Mouse (Mus musculus): ENCODE data around the gene Lsm12.

The Lsm12 gene

GRCm38 (mm10) chr11:102184646-102185495, at the start of gene Lsm12:
Gene Lsm12 (minus strand): TSS chr11:102185296.
- DNase-seq (ENCODE audit: low spot score), result peak; percentile 91

- DNase-seq (ENCODE audit: low spot score), result peak; percentile 98
Observed at GRCm38 (mm10) chr11:102230006-102230741, 45.1 kb upstream of the Lsm12 start, which contains the start of gene Hdac5. Gene Hdac5 (minus strand): TSS chr11:102230166.

- no peak for DNase-seq (ENCODE audit: low spot score)
Observed at GRCm38 (mm10) chr11:102229331-102229953, 44.3 kb upstream of the Lsm12 start.

GRCm38 (mm10) chr11:102228646-102229268, 43.7 kb upstream of the Lsm12 start:
- DNase-seq (ENCODE audit: low spot score), result no peak

DNA sequence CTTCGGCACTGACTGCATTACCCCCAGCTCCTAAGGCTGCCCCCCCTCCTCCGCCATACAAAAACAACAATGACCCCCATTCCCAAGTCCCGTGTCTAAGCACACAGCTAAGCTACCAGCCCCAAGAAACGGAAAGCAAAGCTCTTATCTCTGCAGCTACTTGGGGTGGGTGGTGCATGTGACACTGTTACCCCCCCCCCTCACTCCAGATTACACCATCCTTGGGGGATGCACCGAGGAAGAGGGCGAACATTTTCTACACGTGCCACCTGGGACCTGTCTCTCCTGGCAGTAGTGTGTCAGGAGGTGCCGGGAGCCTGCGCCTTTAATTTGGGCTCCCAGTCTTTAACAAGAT, 43.1 kb upstream of the Lsm12 start:
- no peak for DNase-seq (ENCODE audit: low spot score)

- DNase-seq (ENCODE audit: low spot score), result no peak
Observed at GRCm38 (mm10) chr11:102227270-102228190, 42.4 kb upstream of the Lsm12 start.

DNA sequence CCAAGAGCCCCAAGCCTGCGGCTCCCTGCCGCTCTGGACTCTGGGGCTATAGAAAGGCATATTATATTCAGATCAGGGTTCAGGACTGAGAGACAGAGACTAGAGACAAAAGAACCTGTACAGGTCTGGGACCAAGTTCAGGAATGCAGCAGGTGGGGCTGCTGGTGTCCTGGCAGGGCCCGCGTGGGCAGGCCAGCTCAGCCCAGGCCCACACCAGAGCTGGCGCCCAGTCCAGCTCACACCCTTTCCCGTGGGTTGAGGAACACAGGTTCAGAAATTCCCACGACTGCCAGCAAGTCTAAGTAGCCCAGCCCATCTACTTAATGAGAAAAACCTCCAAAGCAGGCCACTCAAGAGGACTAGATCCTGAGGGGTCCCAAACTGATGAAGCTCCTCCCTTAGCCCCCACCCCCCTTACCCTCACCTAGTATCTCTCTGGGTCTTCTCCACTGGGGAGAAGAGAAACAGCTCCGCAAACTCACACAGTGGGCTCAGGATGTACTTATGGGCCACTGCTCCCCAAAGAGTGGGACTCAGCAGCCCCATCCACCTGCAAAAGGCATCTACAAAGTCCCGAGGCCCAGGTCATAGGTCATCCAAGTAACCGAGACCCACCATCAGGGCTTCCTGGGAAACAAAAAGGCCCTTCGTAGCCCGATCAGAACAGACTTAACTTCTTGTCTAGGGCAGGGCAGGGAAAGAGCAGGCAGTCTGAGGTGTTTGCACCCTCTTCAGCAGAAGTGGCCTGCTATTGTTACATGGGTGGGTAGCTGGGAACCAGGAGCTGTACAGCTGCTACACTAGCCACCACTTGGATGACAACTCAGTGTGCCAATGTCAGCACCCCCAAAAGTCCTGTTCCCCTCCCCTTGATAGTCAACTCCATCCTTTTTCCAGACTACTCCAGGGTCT, 41.2 kb upstream of the Lsm12 start:
- DNase-seq (ENCODE audit: low spot score), result no peak

GRCm38 (mm10) chr11:102225221-102225620, 40.1 kb upstream of the Lsm12 start:
- DNase-seq (ENCODE audit: low spot score), result no peak

- no peak for DNase-seq (ENCODE audit: low spot score)
Observed at GRCm38 (mm10) chr11:102224686-102225085, 39.6 kb upstream of the Lsm12 start.

GRCm38 (mm10) chr11:102223166-102223565, 38.1 kb upstream of the Lsm12 start:
- DNase-seq (ENCODE audit: low spot score), result peak; percentile 62

GRCm38 (mm10) chr11:102221954-102222351, 36.9 kb upstream of the Lsm12 start:
- no peak for DNase-seq (ENCODE audit: low spot score)

DNA sequence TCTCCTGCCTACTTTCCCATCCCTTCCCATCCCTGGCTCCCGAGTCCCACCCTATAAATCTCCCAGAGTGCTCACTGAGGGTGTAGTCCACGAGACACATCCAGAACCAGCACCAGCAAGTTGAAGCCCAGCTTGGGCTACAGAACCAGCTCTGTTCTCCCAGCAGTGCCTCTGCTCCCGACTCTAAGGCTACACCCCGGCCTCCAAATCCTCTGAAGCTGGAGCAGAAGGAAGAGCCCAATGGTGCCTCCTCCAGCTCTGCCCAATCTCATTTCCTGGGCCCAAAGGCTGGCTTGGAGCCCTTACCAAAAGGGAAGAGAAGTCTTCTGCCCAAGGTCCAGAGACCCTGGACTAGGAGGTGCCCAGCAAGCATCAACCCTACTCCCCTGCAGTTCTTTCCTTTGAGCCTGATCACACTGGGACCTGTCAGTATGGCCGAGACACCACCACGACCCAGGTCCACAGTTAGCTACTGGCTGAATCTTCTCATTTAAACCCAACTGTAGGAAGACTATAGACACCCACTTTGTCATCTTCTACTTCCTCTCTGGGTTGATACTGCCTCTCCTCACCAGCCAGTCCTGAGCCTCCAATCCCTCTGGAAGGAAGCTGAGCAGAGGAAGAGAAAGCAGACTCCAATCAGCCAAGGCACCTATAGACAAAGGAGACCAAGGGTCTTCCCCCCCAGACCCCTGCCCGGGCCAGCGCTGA, 36.3 kb upstream of the Lsm12 start:
- no peak for DNase-seq (ENCODE audit: low spot score)

GRCm38 (mm10) chr11:102220451-102220850, 35.4 kb upstream of the Lsm12 start:
- no peak for DNase-seq (ENCODE audit: low spot score)

DNA sequence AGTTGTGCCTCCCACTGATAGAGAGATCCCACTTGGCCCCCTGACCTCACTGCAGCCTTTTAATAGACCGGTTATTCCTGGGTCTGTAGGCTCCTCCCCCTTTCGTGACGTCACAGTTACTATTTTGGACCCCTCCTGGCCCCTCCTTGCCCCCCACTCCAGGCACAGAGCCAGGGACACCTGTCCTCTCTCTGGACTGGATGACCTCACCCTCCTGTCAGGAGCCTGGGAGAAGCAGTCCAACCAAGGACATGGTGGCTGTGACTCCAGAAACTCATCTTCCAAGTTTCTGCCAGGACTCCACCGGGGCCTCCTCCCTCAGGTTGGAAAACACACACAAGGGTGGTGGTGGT, 34.9 kb upstream of the Lsm12 start:
- DNase-seq (ENCODE audit: low spot score), result no peak

GRCm38 (mm10) chr11:102219247-102219993, 34.3 kb upstream of the Lsm12 start:
- no peak for DNase-seq (ENCODE audit: low spot score)

DNA sequence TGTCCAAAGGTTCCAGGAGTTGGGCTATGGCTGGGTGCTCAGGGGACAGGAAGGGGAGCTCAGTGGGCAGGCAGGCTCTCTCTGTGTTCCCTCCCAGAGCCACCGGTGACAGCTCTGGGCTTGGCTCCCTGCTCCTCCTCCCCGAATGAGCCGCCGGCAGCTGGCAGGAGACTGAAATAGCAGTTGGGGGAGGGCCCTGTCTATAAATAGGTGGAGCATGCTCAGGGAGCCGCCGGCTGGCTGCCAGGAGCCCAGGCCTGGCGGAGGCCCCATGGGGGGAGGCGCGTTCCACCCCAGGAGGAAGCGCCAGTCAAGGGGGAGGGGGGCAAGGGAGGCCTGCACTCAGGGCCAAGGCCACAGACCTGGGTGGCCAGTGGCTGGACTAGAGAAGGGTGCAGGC, 33.7 kb upstream of the Lsm12 start:
- DNase-seq (ENCODE audit: low spot score), result peak; percentile 92

- no peak for DNase-seq (ENCODE audit: low spot score)
Observed at GRCm38 (mm10) chr11:102217876-102218430, 32.9 kb upstream of the Lsm12 start.

DNA sequence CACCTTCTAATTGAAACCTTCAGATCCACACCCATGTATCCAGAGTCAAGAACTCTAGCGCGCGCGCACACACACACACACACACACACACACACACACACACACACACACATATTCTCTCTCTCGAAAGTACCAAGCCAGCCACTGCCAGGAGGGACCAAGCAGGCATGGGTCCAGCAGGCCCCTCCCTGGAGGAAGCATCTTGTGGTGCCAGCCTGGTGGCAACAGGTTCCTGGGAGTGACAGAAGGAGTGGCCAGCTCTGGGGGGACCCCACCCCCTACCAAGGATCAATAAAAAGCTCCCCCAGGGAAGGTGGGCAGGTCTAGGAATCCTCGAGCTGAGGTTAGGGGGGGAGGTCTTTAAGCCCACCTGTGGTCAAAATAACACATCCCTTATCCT, 32.3 kb upstream of the Lsm12 start:
- DNase-seq (ENCODE audit: low spot score), result no peak

GRCm38 (mm10) chr11:102216886-102217240, 31.8 kb upstream of the Lsm12 start:
- DNase-seq (ENCODE audit: low spot score), result no peak
